Mouse (Mus musculus) midbrain, embryonic 16.5 days (tissue): ENCODE data around the gene Mael. TPM values are rescaled to one million over a fixed set of nuclear protein-coding genes. Genes with fewer than 3 reads are reported as not detected.

ENCODE experiments used
- ATAC-seq: fragments of 200-750 bp; cut with Nextera tagmentation; 2 replicates; pipeline ENCODE4 v1.8.0; 2017; ENCODE audit warnings: moderate TSS enrichment
- H3K27ac ChIP-seq: fragments of 300-500 bp; sonication (generic); 2 replicates; pipeline ENCODE4 v1.5.1; 2014; ENCODE audit warnings: mild to moderate bottlenecking, low read length, mixed read lengths
- H3K27me3 ChIP-seq: fragments of 300-500 bp; sonication (generic); 2 replicates; pipeline ENCODE4 v1.6.1; 2014; ENCODE audit warnings: low read depth, low read length, mixed read lengths; ENCODE audit not compliant: control insufficient read depth, insufficient read depth
- H3K36me3 ChIP-seq: fragments of 300-500 bp; sonication (generic); 2 replicates; pipeline ENCODE4 v1.6.1; 2014; ENCODE audit warnings: mild to moderate bottlenecking, low read length, moderate library complexity, mixed read lengths; ENCODE audit not compliant: control insufficient read depth, insufficient read depth
- H3K4me1 ChIP-seq: fragments of 300-500 bp; sonication (generic); 2 replicates; pipeline ENCODE4 v1.6.1; 2014; ENCODE audit warnings: mild to moderate bottlenecking, low read length, mixed read lengths; ENCODE audit not compliant: control insufficient read depth, insufficient read depth
- H3K4me2 ChIP-seq: fragments of 300-500 bp; sonication (generic); 2 replicates; pipeline ENCODE4 v1.6.1; 2014; ENCODE audit warnings: mild to moderate bottlenecking, low read length, mixed read lengths
- H3K4me3 ChIP-seq: fragments of 300-500 bp; sonication (generic); 2 replicates; pipeline ENCODE4 v1.5.1; 2014; ENCODE audit warnings: low read depth, mild to moderate bottlenecking, low read length, moderate library complexity, mixed read lengths
- H3K9ac ChIP-seq: fragments of 300-500 bp; sonication (generic); 2 replicates; pipeline ENCODE4 v1.6.1; 2014; ENCODE audit warnings: low read depth, low read length, mixed read lengths
- H3K9me3 ChIP-seq: fragments of 300-500 bp; sonication (generic); replicated peaks from 2 replicates; pipeline ENCODE4 v1.6.1; 2014; ENCODE audit warnings: mild to moderate bottlenecking, low read length, mixed read lengths; ENCODE audit not compliant: control insufficient read depth, poor library complexity, severe bottlenecking
- WGBS: fragments of 180-500 bp; shearing (Covaris S2); extraction: QIAGEN DNeasy Blood & Tissue Kit; methylation state at CpG from one replicate; pipeline ENCODE4 v1.1.7; 2014; 5-methylcytosine and 5-hydroxymethylcytosine counted together
- polyA plus RNA-seq: library from polyadenylated mRNA; unstranded; fragments of >200 nt; fragmentation: Nextera tagmentation; extraction: Ambion mirVana; gene quantifications from 2 replicates; pipeline ENCODE4 v1.2.1, GENCODE M21; 2015

The Mael gene
- polyA plus RNA-seq, 1 experiment from 2014 or later: not detected

DNA sequence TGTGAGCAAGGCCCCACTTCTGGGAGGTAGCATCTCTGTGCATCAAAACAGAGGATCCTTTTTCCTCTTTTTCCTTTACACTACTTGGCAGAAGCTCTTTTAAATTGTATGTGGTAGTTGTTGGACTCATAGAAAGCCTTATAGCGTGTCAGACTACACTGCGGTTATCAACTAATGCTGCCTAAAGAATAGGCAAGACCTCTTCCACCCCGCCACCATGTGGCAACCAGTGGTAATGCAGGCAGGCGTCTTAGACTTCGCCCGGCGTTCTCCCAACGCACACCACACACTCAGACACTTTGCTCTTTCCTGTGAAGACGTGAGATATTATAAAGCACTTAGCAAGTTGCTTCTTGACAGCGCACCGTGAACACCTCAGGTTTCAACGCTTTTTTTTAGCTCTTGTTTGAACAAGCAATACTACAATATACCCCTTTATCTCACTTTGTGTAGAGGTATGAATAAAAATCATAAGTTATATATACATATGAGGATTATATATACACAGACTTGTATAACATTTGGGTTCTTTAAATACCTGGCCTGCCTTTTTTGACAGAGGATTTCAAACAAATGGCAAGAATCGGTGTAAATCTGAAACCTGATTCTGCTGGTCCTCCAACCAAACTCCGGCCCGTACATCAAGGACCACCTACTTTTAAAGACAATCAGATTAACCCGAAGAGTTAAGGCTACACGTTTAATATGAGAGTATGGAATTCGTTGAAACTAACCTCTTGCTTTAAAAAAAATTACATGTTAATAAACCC, 85.0 kb downstream of the Mael start:
- Histone ChIP-seq H3K4me1 (peaks cover 5% of the 10 kb centered on the region; the same call in 1 of the 2 replicates), H3K4me2 (no peak overlapping the region), H3K27me3 (peaks cover 7% of the 10 kb centered on the region; the same call in 1 of the 2 replicates), H3K36me3 (no peaks in the 10 kb centered on the region), H3K27ac (no peak overlapping the region), H3K4me3 (no peak overlapping the region), H3K9me3 (no peaks in the 10 kb centered on the region), H3K9ac (no peak overlapping the region)
- WGBS: 12% methylated on average over 18 of the region's 18 CpGs
- peak; percentile 57 for ATAC-seq

DNA sequence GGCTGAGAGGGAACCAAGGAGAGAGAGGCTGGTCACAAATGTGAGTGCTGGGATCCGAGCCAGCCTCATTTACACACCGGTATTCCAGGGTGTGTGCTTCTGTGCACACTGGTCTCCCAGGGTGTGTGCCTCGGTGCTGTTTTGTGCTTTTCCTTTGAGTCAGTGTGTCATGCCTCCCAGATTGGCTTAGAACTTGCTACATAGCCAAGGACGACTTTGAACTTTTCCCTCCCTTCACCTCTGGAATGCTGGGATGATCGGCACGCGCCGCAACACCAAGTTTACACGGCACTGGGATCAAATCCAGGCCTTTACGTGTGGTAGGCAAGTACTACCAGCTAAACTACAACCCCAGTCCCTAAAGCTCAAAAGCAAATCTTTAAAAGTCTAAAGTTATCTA, 86.5 kb downstream of the Mael start:
- H3K4me1 ChIP-seq: peaks cover 5% of the 10 kb centered on the region; the same call in 1 of the 2 replicates
- no peak overlapping the region for H3K4me3 ChIP-seq
- H3K4me2 ChIP-seq: no peak overlapping the region
- no peak overlapping the region for H3K27ac ChIP-seq
- H3K9me3 ChIP-seq: no peaks in the 10 kb centered on the region
- 89% methylated on average over 10 of the region's 10 CpGs for WGBS
- no peak overlapping the region for H3K9ac ChIP-seq
- H3K36me3 ChIP-seq: no peaks in the 10 kb centered on the region
- peaks cover 7% of the 10 kb centered on the region; the same call in 1 of the 2 replicates for H3K27me3 ChIP-seq
- ATAC-seq: no peak

DNA sequence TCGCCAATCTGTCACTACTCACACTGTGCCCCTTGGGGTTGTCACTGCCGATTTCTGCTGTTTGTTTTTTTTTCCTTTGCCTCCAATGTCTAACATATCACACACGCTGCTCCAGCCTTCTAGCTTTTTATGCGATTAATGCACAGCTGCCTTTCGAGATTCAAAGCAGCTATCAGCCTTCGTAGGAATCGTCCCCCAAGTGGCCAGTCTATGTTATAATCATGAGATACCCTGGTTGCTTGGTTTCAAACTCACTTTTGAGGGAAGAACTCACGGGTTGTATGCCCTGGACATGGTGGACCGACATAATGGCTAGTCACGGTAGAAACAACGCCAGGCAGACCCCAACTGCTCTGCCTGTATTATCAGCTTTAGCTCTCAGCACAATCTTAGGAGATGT, 87.2 kb downstream of the Mael start:
- H3K27ac ChIP-seq: no peak overlapping the region
- no peaks in the 10 kb centered on the region for H3K36me3 ChIP-seq
- H3K4me3 ChIP-seq: no peak overlapping the region
- no peak for ATAC-seq
- 31% methylated on average over 11 of the region's 11 CpGs for WGBS
- no peak overlapping the region for H3K4me2 ChIP-seq
- no peaks in the 10 kb centered on the region for H3K9me3 ChIP-seq
- peaks cover 5% of the 10 kb centered on the region; the same call in 1 of the 2 replicates for H3K4me1 ChIP-seq
- no peak overlapping the region for H3K9ac ChIP-seq
- H3K27me3 ChIP-seq: peaks cover 7% of the 10 kb centered on the region; the same call in 1 of the 2 replicates

Other genes starting within 250 kb of the Mael start
- gene Pou2f1, start 236.1 kb downstream of the Mael start, polyA plus RNA-seq: 26.5 and 28.3 TPM in 2 replicates
- gene Dusp27, start 110.8 kb downstream of the Mael start, polyA plus RNA-seq: 1.2 and 1.3 TPM in 2 replicates
- 0.08 TPM in 1 of 2 replicates, not detected in the other for gene Gpa33, start 108.5 kb downstream of the Mael start, polyA plus RNA-seq
- 4.0 and 4.5 TPM in 2 replicates for gene Ildr2, start 15.4 kb upstream of the Mael start, polyA plus RNA-seq
- gene Tada1, start 140.3 kb upstream of the Mael start, polyA plus RNA-seq: 88.8 and 98.7 TPM in 2 replicates
- 38.4 and 41.5 TPM in 2 replicates for gene Pogk, start 171.1 kb upstream of the Mael start, polyA plus RNA-seq